ENCODE assay signal across 8 mouse cellular contexts in the genomic region with DNA sequence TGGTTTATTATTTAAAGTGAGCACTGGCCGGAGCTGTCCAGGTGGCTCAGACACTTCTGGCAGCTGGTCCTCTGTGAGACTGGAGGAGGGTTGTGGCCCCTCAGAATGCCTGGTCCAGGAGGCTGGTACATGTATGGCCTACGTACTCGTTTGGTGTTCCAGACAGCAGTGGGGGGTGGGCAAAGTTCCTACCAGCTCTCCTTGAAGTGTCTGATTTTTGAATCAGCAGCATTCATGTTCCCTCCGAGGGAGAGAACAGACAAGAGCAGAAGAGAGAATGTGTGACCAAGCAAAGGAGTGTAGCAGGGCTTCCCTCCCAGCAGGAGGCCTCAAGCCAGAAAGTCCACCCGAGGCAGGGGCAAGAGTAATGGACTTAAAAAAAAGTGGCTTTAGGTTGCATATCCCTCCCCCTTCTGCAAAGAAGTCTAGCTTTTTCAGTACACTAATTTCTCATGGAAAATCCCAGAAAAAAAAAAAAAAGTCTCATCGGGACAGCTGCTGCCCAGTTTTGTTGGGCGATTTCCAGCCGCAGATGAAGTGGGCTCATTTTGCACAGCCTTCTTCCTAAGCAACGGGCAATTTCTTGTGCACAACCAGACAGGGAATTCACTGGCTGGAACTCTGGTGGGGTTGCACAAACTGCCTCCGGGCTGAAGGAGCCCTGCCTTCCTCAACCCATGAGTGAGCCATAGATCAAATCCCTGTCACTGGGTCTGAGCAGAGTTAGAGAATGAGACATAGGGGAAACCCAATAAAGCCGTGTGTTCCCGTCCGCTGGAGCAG. TPM values are rescaled to one million over a fixed set of nuclear protein-coding genes. Genes with fewer than 3 reads are reported as not detected.
DNase-seq lines count a peak whose midpoint lies in the region; ATAC-seq and TF ChIP-seq lines count a peak whose summit lies in the region.

No protein-coding gene starts in this region.

- H3K4me3 ChIP-seq in kidney, adult 2 months (ENCODE audit: insufficient read depth, low read depth, low read length), result no peak overlapping the region
- no peak overlapping the region for H3K4me3 ChIP-seq in embryonic facial prominence, embryonic 12.5 days
- no peak overlapping the region for H3K4me3 ChIP-seq in neural tube, embryonic 15.5 days (replicated peaks)

- no peaks in the 10 kb centered on the region for H3K4me1 ChIP-seq in kidney, adult 2 months (ENCODE audit: control insufficient read depth, insufficient read depth, low read length)
- H3K4me1 ChIP-seq in embryonic facial prominence, embryonic 12.5 days, result peaks cover 32% of the 10 kb centered on the region
- peaks cover 34% of the 10 kb centered on the region for H3K4me1 ChIP-seq in neural tube, embryonic 15.5 days

- intact Hi-C loops in left cerebral cortex, postnatal 10 days (cut with DNase I), result no loop called here

- ATAC-seq in embryonic facial prominence, embryonic 12.5 days (ENCODE audit: insufficient number of reproducible peaks, insufficient read depth, low FRiP score, low TSS enrichment), result 0 out of 2 replicates have a peak, but pooled peaks have one; percentile 17
- peak; percentile 70 for ATAC-seq in neural tube, embryonic 15.5 days (ENCODE audit: low FRiP score)

- DNase-seq in kidney, adult 2 months, result peak; percentile 7
- DNase-seq in kidney, adult 8-10 months, result no peak
- peak; percentile 20 for DNase-seq in heart, postnatal 4 days
- DNase-seq in left cerebral cortex, postnatal 10 days (ENCODE audit: extremely low spot score in 1 of 2, low spot score in 2 of 2), result peak; percentile 48 to 72
- no peak for DNase-seq in urinary bladder, postnatal 10 days (ENCODE audit: low spot score)
- no peak for DNase-seq in urinary bladder, adult 2 months (ENCODE audit: low spot score)

- no peak for TF ChIP-seq POLR2A in kidney, adult 2 months (IDR thresholded peaks at IDR 0.05; ENCODE audit: low read depth, low read length)

- H3K27me3 ChIP-seq in kidney, adult 2 months (replicated peaks; ENCODE audit: control insufficient read depth, insufficient read depth, low read length), result no peaks in the 10 kb centered on the region
- no peaks in the 10 kb centered on the region for H3K27me3 ChIP-seq in embryonic facial prominence, embryonic 12.5 days
- H3K27me3 ChIP-seq in neural tube, embryonic 15.5 days (replicated peaks), result no peaks in the 10 kb centered on the region

- no peak overlapping the region for H3K9ac ChIP-seq in embryonic facial prominence, embryonic 12.5 days
- H3K9ac ChIP-seq in neural tube, embryonic 15.5 days (replicated peaks), result 0 out of 2 replicates have a peak overlapping the region, but pooled peaks have one; percentile 3

- TF ChIP-seq CTCF in kidney, adult 2 months (conservative IDR thresholded peaks at IDR 0.05; ENCODE audit: insufficient read depth, insufficient read length, low read depth, low read length), result no peak

- no peak overlapping the region for H3K4me2 ChIP-seq in embryonic facial prominence, embryonic 12.5 days (replicated peaks)
- no peak overlapping the region for H3K4me2 ChIP-seq in neural tube, embryonic 15.5 days

- H3K36me3 ChIP-seq in kidney, adult 2 months (ENCODE audit: control insufficient read depth, insufficient read depth, low read length), result no peaks in the 10 kb centered on the region
- H3K36me3 ChIP-seq in embryonic facial prominence, embryonic 12.5 days, result no peaks in the 10 kb centered on the region
- H3K36me3 ChIP-seq in neural tube, embryonic 15.5 days, result no peaks in the 10 kb centered on the region

- 39% methylated on average over 13 of the region's 13 CpGs for WGBS in kidney, adult 2 months
- 48% methylated on average over 13 of the region's 13 CpGs for WGBS in embryonic facial prominence, embryonic 12.5 days
- WGBS in neural tube, embryonic 15.5 days, result 22% methylated on average over 13 of the region's 13 CpGs

- no peaks in the 10 kb centered on the region for H3K9me3 ChIP-seq in embryonic facial prominence, embryonic 12.5 days
- H3K9me3 ChIP-seq in neural tube, embryonic 15.5 days (replicated peaks), result no peaks in the 10 kb centered on the region

- no peak overlapping the region for H3K27ac ChIP-seq in kidney, adult 2 months (ENCODE audit: insufficient read depth, low read depth, low read length)
- H3K27ac ChIP-seq in embryonic facial prominence, embryonic 12.5 days, result peak overlapping the region; percentile 79
- H3K27ac ChIP-seq in neural tube, embryonic 15.5 days (replicated peaks), result peak overlapping the region; percentile 68

RNA-seq across cellular contexts. Expression of a gene that starts 28.4 kb away (rescaled TPM):
- 0.17 and 0.41 TPM in 2 replicates for polyA plus RNA-seq in kidney, adult 2 months (2012; rRNA removed)
- 13.8 and 17.9 TPM in 2 replicates for polyA plus RNA-seq in embryonic facial prominence, embryonic 12.5 days (2016; fragmentation: Nextera tagmentation; extraction: Ambion mirVana)
- 10 to 100 TPM; 14.4 to 18.2 TPM for total RNA-seq in heart, postnatal 4 days (2021)
- 10 to 100 TPM; 19.0 to 24.1 TPM for total RNA-seq in left cerebral cortex, postnatal 10 days (2021)
- 5.9 and 7.1 TPM in 2 replicates for polyA plus RNA-seq in neural tube, embryonic 15.5 days (2015; fragmentation: Nextera tagmentation; extraction: Ambion mirVana)
- 2.1 and 3.7 TPM in 2 replicates for polyA plus RNA-seq in urinary bladder, adult 2 months (2012; rRNA removed)

Comparison
In these comparisons a context has a peak if more than half of its experiments do, and no peak if none do; other contexts are left out.
1. DNase-seq: peak in kidney, adult 2 months (single experiment), heart, postnatal 4 days (single experiment) and left cerebral cortex, postnatal 10 days (2 of 2); none in kidney, adult 8-10 months (0 of 2), urinary bladder, postnatal 10 days (single experiment) and urinary bladder, adult 2 months (single experiment).